Mouse (Mus musculus): ENCODE measurements around the gene Gm17409. TPM values are rescaled to one million over a fixed set of nuclear protein-coding genes. Genes with fewer than 3 reads are reported as not detected.

Gene Gm17409
- polyA plus RNA-seq (2015; fragmentation: Nextera tagmentation; extraction: Ambion mirVana), result not detected in 2 replicates

DNA sequence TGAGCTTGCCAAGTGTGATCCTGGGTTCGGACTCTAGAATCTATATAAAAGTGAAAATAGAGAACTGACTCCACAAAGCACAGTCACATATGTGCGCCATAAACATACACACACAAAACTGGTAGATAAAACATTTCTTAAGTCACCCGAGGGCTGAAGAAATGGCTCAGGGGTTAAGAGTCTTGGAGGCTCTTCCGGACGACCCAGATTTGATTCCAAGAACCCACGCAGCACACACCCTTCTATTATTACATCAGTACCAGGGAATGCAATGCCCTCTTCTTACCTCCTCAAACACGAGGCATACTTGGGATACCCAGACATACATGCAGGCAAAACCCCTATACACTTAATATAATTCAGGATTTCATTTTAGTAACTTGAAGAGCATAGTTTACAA lies at the start of gene Gm17409:
Gene Gm17409, plus strand, starts transcription at position 301 of the 400 bp plus-strand sequence.
- Histone ChIP-seq H3K9me3 (replicated peaks; ENCODE audit: low read length) (peaks cover 6% of the 10 kb centered on the region; the same call in 1 of the 2 replicates), H3K4me2 (ENCODE audit: low read length) (no peak within 1 kb of the TSS), H3K4me3 (replicated peaks; ENCODE audit: low read depth, low read length) (no peak within 1 kb of the TSS), H3K27ac (no peak within 1 kb of the TSS), H3K9ac (ENCODE audit: low read depth, low read length) (no peak within 1 kb of the TSS), H3K36me3 (ENCODE audit: insufficient read depth, low read length) (peaks cover 32% of the 10 kb centered on the region), H3K27me3 (ENCODE audit: insufficient read depth, low read length) (no peaks in the 10 kb centered on the region), H3K4me1 (replicated peaks; ENCODE audit: insufficient read depth, low read length) (no peaks in the 10 kb centered on the region)
- ATAC-seq (replicated peaks; ENCODE audit: low FRiP score, low read depth), result no peak
- no peak for TF ChIP-seq CTCF (IDR thresholded peaks at IDR 0.05; ENCODE audit: low read depth)
- DNase-seq (ENCODE audit: low spot score), result no peak
- WGBS, result 86% methylated on average over 7 of the region's 7 CpGs

DNA sequence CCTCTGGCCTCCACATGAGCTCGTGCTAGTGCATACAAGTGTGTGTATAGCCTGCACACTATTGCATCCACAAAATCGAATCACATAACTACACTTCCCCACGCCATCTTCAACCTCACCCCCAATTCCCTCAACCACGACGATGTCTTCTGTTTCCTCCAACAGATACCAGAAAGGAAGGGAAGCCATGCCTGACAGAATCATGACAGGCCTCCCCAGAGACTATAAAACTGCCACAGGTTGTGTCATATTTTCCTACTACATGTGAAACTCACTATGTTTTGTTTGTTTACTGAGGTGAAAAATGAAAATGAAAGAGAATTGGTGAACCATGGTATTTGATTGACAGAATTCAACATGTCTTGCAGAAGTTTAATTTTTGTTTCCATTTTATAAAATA lies 46.6 kb upstream of the Gm17409 start:
- no peak for TF ChIP-seq CTCF (IDR thresholded peaks at IDR 0.05; ENCODE audit: low read depth)
- WGBS, result 51% methylated on average over 5 of the region's 5 CpGs
- Histone ChIP-seq H3K4me3 (replicated peaks; ENCODE audit: low read depth, low read length) (no peak overlapping the region), H3K4me1 (replicated peaks; ENCODE audit: insufficient read depth, low read length) (no peaks in the 10 kb centered on the region), H3K9me3 (replicated peaks; ENCODE audit: low read length) (no peaks in the 10 kb centered on the region), H3K4me2 (ENCODE audit: low read length) (no peak overlapping the region), H3K27ac (no peak overlapping the region), H3K9ac (ENCODE audit: low read depth, low read length) (no peak overlapping the region), H3K27me3 (ENCODE audit: insufficient read depth, low read length) (no peaks in the 10 kb centered on the region), H3K36me3 (ENCODE audit: insufficient read depth, low read length) (no peaks in the 10 kb centered on the region)
- ATAC-seq (replicated peaks; ENCODE audit: low FRiP score, low read depth), result no peak
- DNase-seq (ENCODE audit: low spot score), result no peak

DNA sequence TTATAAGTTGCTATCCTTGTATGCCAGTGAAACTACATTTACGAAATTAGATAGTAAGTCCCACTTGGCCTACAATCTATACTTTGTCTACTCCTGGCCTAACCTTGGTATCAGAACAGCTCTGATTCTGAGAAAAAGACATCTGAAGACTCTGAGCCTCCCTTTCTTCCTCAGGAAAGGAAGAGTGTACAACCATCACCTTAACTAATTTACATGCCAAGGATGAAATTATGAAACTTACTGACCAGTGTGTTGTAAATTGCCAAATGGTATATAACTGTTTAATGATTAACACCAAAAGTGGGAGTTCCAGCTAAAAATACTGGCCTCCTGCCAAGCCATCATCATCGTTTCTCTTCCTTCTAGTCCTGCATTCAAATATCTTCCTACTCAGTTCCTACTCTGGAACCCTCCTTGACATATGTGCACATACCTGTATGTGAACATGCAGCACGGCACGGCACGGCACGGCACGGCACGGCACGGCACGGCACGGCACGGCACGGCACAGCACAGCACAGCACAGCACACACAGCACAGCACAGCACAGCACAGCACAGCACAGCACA lies 44.4 kb upstream of the Gm17409 start:
- TF ChIP-seq CTCF (IDR thresholded peaks at IDR 0.05; ENCODE audit: low read depth), result no peak
- Histone ChIP-seq H3K27ac (no peak overlapping the region), H3K4me1 (replicated peaks; ENCODE audit: insufficient read depth, low read length) (no peaks in the 10 kb centered on the region), H3K36me3 (ENCODE audit: insufficient read depth, low read length) (no peaks in the 10 kb centered on the region), H3K4me3 (replicated peaks; ENCODE audit: low read depth, low read length) (no peak overlapping the region), H3K27me3 (ENCODE audit: insufficient read depth, low read length) (no peaks in the 10 kb centered on the region), H3K9ac (ENCODE audit: low read depth, low read length) (no peak overlapping the region), H3K9me3 (replicated peaks; ENCODE audit: low read length) (no peaks in the 10 kb centered on the region), H3K4me2 (ENCODE audit: low read length) (no peak overlapping the region)
- DNase-seq (ENCODE audit: low spot score), result no peak
- no peak for ATAC-seq (replicated peaks; ENCODE audit: low FRiP score, low read depth)
- WGBS, result 92% methylated on average over 13 of the region's 13 CpGs

DNA sequence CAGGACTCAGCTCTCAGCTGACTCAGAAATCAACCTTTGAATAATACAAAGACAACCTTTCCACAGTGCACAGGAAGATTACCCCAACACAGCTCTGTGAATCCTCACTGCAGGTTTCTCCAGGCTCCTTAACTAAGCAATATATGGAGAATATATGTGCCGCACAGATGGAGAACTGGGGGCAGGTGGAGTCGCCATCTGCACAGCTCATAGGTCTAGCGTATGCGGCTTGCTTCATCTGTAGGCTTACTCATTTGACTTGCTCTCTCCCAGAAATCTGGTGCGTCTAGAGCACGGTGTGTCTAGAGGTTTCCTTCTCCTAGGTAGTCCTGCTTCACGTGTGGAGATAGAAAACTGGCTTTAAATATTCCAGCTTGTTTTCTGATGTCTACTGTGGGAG lies 37.7 kb upstream of the Gm17409 start:
- 94% methylated on average over 7 of the region's 7 CpGs for WGBS
- no peak overlapping the region for H3K4me3 ChIP-seq (replicated peaks; ENCODE audit: low read depth, low read length)
- TF ChIP-seq CTCF (IDR thresholded peaks at IDR 0.05; ENCODE audit: low read depth), result no peak
- H3K9me3 ChIP-seq (replicated peaks; ENCODE audit: low read length), result no peaks in the 10 kb centered on the region
- no peak overlapping the region for H3K27ac ChIP-seq
- H3K4me1 ChIP-seq (replicated peaks; ENCODE audit: insufficient read depth, low read length), result no peaks in the 10 kb centered on the region
- DNase-seq (ENCODE audit: low spot score), result no peak
- ATAC-seq (replicated peaks; ENCODE audit: low FRiP score, low read depth), result no peak
- H3K27me3 ChIP-seq (ENCODE audit: insufficient read depth, low read length), result no peaks in the 10 kb centered on the region
- no peaks in the 10 kb centered on the region for H3K36me3 ChIP-seq (ENCODE audit: insufficient read depth, low read length)
- H3K4me2 ChIP-seq (ENCODE audit: low read length), result no peak overlapping the region
- H3K9ac ChIP-seq (ENCODE audit: low read depth, low read length), result no peak overlapping the region

DNA sequence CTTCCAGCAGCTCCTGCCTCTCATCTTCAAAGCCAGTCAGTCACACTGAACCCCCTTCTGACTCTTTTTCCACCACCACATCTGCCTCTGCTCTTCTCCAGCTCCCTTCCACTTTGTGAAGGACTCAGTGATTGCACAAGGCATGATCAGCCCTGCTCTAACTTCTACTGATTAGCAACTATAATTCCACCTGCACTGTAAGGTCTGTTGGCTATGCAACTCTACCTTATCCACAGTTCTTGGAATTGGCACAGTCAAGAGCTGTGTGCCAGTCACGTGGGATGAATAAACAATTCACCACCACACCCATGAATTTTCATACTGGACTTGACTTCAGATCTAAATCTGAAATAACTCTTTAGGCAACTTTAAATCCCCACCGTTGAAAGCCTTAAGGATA lies 36.6 kb upstream of the Gm17409 start:
- WGBS, result 83% methylated on average over 2 of the region's 2 CpGs

DNA sequence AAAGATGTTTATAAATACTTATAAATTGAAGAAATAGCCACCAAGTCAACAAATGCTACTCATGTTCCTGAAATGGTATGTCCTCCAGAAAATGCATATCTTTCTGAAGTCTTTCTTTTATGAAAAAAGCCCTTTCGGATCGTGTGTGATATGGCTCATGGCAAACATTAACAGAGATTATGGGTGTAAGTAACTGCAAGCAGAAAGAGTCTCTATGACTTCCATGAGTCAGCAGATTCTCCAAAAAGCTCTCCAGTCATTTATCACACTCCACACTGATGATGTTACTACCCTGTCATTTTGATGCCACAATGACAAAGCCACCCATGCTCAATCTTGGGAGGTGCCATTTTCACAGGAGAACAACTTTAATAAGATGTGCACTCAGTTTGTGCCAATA lies 35.5 kb upstream of the Gm17409 start:
- Histone ChIP-seq H3K36me3 (ENCODE audit: insufficient read depth, low read length) (no peaks in the 10 kb centered on the region), H3K27ac (no peak overlapping the region), H3K9me3 (replicated peaks; ENCODE audit: low read length) (no peaks in the 10 kb centered on the region), H3K27me3 (ENCODE audit: insufficient read depth, low read length) (no peaks in the 10 kb centered on the region), H3K9ac (ENCODE audit: low read depth, low read length) (no peak overlapping the region), H3K4me1 (replicated peaks; ENCODE audit: insufficient read depth, low read length) (no peaks in the 10 kb centered on the region), H3K4me2 (ENCODE audit: low read length) (no peak overlapping the region), H3K4me3 (replicated peaks; ENCODE audit: low read depth, low read length) (no peak overlapping the region)
- no peak for ATAC-seq (replicated peaks; ENCODE audit: low FRiP score, low read depth)
- no peak for DNase-seq (ENCODE audit: low spot score)
- 84% methylated on average over 2 of the region's 2 CpGs for WGBS
- TF ChIP-seq CTCF (IDR thresholded peaks at IDR 0.05; ENCODE audit: low read depth), result no peak

More for the DNA sequence above, 36.6 kb upstream of the Gm17409 start:
- no peak overlapping the region for H3K27ac ChIP-seq
- DNase-seq (ENCODE audit: low spot score) (no peak), ATAC-seq (replicated peaks; ENCODE audit: low FRiP score, low read depth) (no peak)
- H3K36me3 ChIP-seq (ENCODE audit: insufficient read depth, low read length), result no peaks in the 10 kb centered on the region
- no peak for TF ChIP-seq CTCF (IDR thresholded peaks at IDR 0.05; ENCODE audit: low read depth)
- no peaks in the 10 kb centered on the region for H3K4me1 ChIP-seq (replicated peaks; ENCODE audit: insufficient read depth, low read length)
- H3K27me3 ChIP-seq (ENCODE audit: insufficient read depth, low read length), result no peaks in the 10 kb centered on the region
- H3K9ac ChIP-seq (ENCODE audit: low read depth, low read length), result no peak overlapping the region
- no peak overlapping the region for H3K4me3 ChIP-seq (replicated peaks; ENCODE audit: low read depth, low read length)
- no peak overlapping the region for H3K4me2 ChIP-seq (ENCODE audit: low read length)
- no peaks in the 10 kb centered on the region for H3K9me3 ChIP-seq (replicated peaks; ENCODE audit: low read length)

DNA sequence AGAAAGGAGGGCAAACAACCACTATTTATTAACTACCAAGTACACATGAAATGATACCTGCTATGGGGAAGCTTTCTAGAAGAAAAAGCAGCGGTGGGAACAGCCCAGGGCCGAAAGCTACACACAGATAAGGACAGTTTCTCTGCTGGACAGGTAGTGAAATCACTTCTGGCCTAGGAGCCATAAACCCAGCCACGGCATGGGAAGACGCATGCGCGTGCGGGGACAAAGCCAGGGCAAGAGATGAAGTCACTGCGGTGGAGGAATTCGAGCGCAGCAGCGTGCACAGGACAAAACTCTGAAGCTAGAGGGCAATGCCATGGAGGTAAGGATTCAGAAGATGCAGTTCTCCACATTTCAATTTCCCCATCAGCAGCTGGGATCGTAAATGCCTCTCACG lies 34.4 kb upstream of the Gm17409 start:
- H3K4me3 ChIP-seq (replicated peaks; ENCODE audit: low read depth, low read length), result no peak overlapping the region
- DNase-seq (ENCODE audit: low spot score), result no peak

More for the DNA sequence above, 34.4 kb upstream of the Gm17409 start:
- Histone ChIP-seq H3K27ac (no peak overlapping the region), H3K9ac (ENCODE audit: low read depth, low read length) (no peak overlapping the region), H3K9me3 (replicated peaks; ENCODE audit: low read length) (no peaks in the 10 kb centered on the region), H3K4me1 (replicated peaks; ENCODE audit: insufficient read depth, low read length) (no peaks in the 10 kb centered on the region), H3K4me2 (ENCODE audit: low read length) (no peak overlapping the region), H3K36me3 (ENCODE audit: insufficient read depth, low read length) (no peaks in the 10 kb centered on the region), H3K27me3 (ENCODE audit: insufficient read depth, low read length) (no peaks in the 10 kb centered on the region)
- no peak for TF ChIP-seq CTCF (IDR thresholded peaks at IDR 0.05; ENCODE audit: low read depth)
- WGBS, result 83% methylated on average over 13 of the region's 13 CpGs
- ATAC-seq (replicated peaks; ENCODE audit: low FRiP score, low read depth), result no peak

All from kidney, postnatal 0 days (tissue).